Mouse (Mus musculus): ENCODE measurements around the gene Gdf3.

The Gdf3 gene

DNA sequence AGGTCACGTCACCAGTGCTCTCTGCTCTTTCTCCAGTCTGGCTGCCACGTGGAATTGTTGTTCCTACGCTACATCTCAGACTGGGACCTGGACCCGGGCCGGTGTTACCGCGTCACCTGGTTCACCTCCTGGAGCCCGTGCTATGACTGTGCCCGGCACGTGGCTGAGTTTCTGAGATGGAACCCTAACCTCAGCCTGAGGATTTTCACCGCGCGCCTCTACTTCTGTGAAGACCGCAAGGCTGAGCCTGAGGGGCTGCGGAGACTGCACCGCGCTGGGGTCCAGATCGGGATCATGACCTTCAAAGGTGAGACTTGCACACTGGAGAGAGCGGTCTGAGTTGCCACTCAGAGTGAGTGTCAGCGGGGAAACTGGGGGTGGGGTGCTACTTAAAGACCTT, 48.9 kb downstream of the Gdf3 start:
- no peak for DNase-seq

GRCm38 (mm10) chr6:122560427-122560826, 49.5 kb downstream of the Gdf3 start:
- peak; percentile 78 for DNase-seq

- peak; percentile 59 for DNase-seq
These were observed 52.8 kb downstream of the Gdf3 start for GRCm38 (mm10) chr6:122556959-122557561.

Data from thymus, postnatal 25 days (tissue).